Mouse (Mus musculus): ENCODE measurements around the gene Tacc2.

The Tacc2 gene

GRCm38 (mm10) chr7:130617591-130617990 is 40.4 kb downstream of the Tacc2 start:
- DNase-seq (ENCODE audit: low read depth, low spot score) = no peak

- DNase-seq (ENCODE audit: low read depth, low spot score) = no peak
Measured at GRCm38 (mm10) chr7:130621068-130621467, 43.8 kb downstream of the Tacc2 start.

- no peak for DNase-seq (ENCODE audit: low read depth, low spot score)
Measured at GRCm38 (mm10) chr7:130621953-130622352, 44.7 kb downstream of the Tacc2 start.

- no peak for DNase-seq (ENCODE audit: low read depth, low spot score)
Measured at GRCm38 (mm10) chr7:130622359-130622758, 45.1 kb downstream of the Tacc2 start.

GRCm38 (mm10) chr7:130624299-130624698 is 47.1 kb downstream of the Tacc2 start:
- DNase-seq (ENCODE audit: low read depth, low spot score) = no peak

DNA sequence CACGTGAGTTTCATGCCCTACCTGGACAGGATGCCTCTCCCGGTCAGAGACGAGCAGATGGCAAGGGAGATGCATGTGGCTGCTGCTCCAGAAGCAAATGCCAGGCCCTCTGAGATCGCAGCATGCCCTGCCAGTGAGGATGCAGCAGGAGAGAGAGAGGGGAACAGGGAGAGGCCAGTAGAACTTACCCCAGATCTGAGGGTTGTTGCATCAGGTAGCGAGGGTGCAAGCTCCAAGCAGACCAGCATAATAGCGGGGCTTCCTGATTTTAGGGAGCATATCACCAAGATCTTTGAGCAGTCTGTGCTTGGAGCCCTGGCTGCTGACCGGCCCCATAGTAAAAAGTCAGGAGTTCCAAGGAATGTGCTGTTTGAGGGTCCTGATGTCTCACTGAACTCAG is 48.1 kb downstream of the Tacc2 start:
- DNase-seq (ENCODE audit: low read depth, low spot score) = no peak

GRCm38 (mm10) chr7:130628601-130629000 is 51.4 kb downstream of the Tacc2 start:
- no peak for DNase-seq (ENCODE audit: low read depth, low spot score)

DNA sequence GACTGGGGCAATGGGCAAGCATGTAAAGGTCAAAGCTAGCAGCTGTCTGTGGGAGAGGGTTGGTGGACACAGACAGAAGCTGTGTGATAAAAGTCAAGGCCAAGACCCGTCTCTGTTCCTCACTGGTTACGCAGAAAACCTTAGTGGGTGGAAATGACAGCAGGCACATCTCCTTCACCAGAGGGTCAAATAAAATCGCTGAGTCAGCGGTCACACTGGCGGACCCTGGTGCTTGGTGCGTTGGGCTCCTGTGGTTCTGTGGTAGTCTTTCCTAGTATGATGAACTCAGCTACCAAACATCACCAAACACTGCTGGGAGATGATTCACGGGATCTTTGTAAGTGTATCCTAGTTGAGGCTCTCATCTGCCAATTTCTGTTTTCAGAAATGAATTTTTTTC is 52.8 kb downstream of the Tacc2 start:
- no peak for DNase-seq (ENCODE audit: low read depth, low spot score)

DNA sequence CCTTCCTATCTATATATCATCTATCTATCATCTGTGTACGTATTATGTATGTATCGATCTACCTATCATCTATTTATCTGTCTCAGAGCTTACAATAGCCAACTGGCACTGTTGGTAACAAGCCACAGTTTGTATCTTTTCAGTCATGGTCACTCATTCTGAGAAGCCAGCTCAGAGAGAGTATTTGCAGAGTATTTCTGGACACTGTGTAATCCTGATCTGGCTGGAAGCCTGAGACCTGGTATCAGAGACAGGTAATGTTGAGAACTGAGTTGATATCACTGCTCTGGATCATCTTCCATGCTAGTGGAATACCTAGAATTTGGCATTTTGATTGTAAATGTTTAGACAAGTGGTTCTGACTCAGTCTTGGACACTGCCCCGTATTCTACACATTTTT is 53.7 kb downstream of the Tacc2 start:
- DNase-seq (ENCODE audit: low read depth, low spot score) = no peak

- no peak for DNase-seq (ENCODE audit: low read depth, low spot score)
Measured at GRCm38 (mm10) chr7:130631553-130632378, 54.5 kb downstream of the Tacc2 start.

DNA sequence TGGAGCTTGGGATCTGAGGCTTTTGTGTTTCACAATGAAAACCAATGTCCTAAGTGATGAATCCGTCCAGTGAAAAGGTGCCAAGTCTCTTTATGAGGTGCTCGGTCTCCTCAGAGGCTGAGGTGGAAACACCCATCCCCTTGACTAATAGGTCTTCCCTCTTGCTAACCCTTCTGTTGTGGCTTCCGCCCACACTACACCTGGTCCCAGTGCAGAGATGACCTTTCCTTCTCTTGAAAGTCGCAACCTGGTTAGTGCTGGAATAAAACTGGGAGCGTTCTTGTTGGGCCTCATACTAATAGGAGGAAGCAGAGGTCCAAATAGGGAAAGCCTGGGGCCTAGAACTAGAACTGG is 55.1 kb downstream of the Tacc2 start:
- no peak for DNase-seq (ENCODE audit: low read depth, low spot score)

DNA sequence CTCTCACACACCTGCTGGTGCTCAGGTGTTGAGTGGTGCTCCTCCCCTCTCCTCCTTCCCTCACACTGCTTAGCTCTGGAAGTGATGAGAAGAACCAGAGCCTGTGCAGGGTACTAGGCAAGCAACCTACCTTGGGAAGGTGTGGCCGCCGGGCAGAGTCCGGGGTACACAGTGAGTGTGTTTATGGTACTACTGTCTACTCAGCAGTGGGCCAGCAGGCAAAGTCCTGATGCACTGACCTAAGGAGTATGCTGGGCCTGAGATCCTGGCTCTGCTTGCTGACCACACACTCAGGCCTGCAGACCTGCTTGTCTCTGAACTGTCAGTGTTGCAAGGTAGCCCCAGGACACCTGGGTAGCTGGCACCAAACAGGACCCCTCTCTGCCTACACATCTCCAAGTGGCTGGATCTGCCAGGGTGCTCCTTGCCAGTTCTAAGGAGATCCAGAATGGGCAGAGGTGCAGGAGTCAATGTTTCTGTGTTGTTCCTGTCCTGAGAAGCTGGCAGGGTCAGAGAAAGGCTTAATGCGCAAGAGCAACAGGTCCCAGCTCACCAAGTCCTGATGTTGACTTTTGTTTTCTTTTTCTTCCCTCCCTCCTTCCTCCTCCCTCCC is 57.1 kb downstream of the Tacc2 start:
- DNase-seq (ENCODE audit: low read depth, low spot score) = no peak

DNA sequence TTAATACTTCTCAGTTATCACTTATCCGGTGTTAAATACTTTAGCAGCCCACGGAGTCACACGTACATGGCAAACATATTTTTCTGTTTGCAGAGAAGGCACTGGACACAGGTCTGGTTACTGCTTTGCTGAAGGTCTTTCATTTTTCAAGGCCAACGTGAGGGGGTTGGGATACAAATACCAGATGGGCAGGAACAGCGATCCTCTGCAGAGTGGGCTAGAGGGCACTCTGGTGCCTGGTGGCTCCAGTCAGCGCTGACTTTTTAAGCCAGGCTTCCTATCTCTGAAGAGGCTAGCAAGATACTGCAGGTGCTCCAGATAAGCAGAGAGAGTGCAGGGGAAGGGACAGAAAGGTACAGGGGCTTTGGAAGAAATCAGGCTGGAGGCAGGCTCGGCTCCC is 58.0 kb downstream of the Tacc2 start:
- no peak for DNase-seq (ENCODE audit: low read depth, low spot score)

GRCm38 (mm10) chr7:130636274-130636673 is 59.0 kb downstream of the Tacc2 start:
- DNase-seq (ENCODE audit: low read depth, low spot score) = no peak

GRCm38 (mm10) chr7:130636902-130637301 is 59.7 kb downstream of the Tacc2 start:
- DNase-seq (ENCODE audit: low read depth, low spot score) = no peak

GRCm38 (mm10) chr7:130637811-130638210 is 60.6 kb downstream of the Tacc2 start:
- no peak for DNase-seq (ENCODE audit: low read depth, low spot score)

- DNase-seq (ENCODE audit: low read depth, low spot score) = no peak
Measured at GRCm38 (mm10) chr7:130640681-130641080, 63.4 kb downstream of the Tacc2 start.

GRCm38 (mm10) chr7:130645332-130645993 is 68.2 kb downstream of the Tacc2 start:
- no peak for DNase-seq (ENCODE audit: low read depth, low spot score)

DNA sequence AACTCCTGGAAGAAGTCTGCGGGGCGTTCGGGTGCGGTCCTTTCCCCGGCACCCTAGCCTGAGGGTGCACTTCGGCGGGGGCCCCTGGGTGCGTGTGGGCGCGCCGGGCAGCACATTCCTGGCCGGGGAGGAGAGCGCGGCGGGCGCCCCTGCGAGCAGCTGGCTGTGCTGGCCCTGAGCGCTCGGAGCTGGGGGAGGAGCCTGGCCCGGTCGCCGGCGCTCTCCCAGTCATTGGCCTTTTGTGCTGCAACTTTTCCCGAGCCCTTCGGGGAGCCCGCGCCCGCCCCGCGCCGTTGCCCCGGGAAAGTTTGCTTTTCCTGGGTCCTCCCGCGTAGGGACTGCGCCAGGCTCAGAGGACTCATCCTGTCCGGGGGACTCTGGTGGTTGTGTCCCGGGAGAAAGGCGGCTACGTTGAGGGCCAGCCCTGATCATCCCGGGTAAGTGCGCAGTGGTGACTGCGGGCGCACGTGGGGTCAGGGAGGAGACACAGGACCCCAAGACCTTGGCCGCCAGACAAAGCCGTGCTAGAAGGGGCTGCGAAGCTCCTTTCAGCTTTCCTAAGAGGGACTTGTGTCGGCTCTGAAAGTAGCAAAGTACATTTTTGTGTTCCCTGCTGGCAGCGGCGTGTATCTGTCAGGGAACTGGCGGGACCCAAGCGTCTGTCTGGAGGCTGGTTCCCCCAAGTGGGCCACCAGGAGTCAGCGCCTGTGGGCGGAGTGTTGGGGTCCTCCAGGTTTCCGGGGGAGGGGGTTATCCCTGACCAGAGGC is 68.9 kb downstream of the Tacc2 start:
- DNase-seq (ENCODE audit: low read depth, low spot score) = no peak

DNA sequence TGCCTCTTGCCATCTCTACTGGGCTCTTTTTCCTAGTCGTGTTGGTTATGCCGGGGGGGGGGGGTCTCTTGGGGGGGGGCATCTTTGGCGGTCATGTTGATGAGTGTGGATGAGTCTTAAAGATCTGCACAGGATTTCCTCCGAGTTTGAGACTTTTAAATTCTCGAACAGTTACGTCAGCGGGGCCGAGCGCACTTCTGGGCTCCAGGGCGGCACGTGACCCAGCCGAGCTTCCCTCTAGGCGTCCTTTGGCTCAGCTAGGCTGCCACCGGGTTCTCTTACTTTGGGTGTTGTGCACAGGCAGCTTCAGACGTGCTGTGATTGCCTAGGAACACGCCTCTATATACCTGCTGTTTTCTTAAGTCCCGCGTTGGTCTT is 69.5 kb downstream of the Tacc2 start:
- no peak for DNase-seq (ENCODE audit: low read depth, low spot score)

DNA sequence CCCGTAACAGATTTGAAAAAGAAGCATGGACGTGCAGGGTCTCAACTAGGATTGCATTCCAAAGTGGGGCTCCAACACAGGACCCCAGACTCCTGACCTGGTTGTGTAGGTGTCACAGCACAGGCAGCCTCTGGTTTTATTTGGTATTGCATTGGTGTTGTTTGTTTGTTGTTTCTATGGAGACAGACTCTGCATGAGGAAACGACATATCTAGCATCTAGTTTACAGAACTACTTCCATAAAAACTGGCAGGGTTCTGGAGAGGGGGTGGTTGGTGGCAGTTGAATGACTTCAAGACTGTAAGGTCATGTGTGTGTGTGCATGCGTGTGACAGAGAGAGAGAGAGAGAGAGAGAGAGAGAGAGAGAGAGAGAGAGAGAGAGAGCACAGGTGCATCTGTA is 70.8 kb downstream of the Tacc2 start:
- DNase-seq (ENCODE audit: low read depth, low spot score) = no peak

GRCm38 (mm10) chr7:130649257-130649656 is 72.0 kb downstream of the Tacc2 start:
- no peak for DNase-seq (ENCODE audit: low read depth, low spot score)

Measured in brain, embryonic 18.5 days (tissue).